Mouse (Mus musculus): ENCODE results near the gene Fanca. TPM values are rescaled to one million over a fixed set of nuclear protein-coding genes. Genes with fewer than 3 reads are reported as not detected.
"Not testable (repeated sequence)": the region's sequence is repeated elsewhere in the genome, so short reads cannot be mapped to it uniquely, and the experiment has no call there.

Fanca gene
- total RNA-seq, 2 experiments from 2014 or later, result 2.3 to 11.1 TPM

GRCm38 (mm10) chr8:123242107-123242923 lies 76.1 kb downstream of the Fanca start:
- no peak for ATAC-seq (replicated peaks; ENCODE audit: low FRiP score, poor library complexity, severe bottlenecking)

GRCm38 (mm10) chr8:123239398-123239797 lies 79.0 kb downstream of the Fanca start:
- ATAC-seq (replicated peaks; ENCODE audit: low FRiP score, poor library complexity, severe bottlenecking), result no peak

- peak; percentile 86 for ATAC-seq (replicated peaks; ENCODE audit: low FRiP score, poor library complexity, severe bottlenecking)
These were observed 82.6 kb downstream of the Fanca start, which contains the start of gene Spata2l for GRCm38 (mm10) chr8:123235520-123236497. Gene Spata2l (minus strand): TSS chr8:123236233.

GRCm38 (mm10) chr8:123234918-123235519 lies 83.4 kb downstream of the Fanca start:
- ATAC-seq (replicated peaks; ENCODE audit: low FRiP score, poor library complexity, severe bottlenecking), result no peak

- no peak for ATAC-seq (replicated peaks; ENCODE audit: low FRiP score, poor library complexity, severe bottlenecking)
These were observed 84.6 kb downstream of the Fanca start for GRCm38 (mm10) chr8:123233760-123234159.

GRCm38 (mm10) chr8:123233300-123233699 lies 85.1 kb downstream of the Fanca start:
- ATAC-seq (replicated peaks; ENCODE audit: low FRiP score, poor library complexity, severe bottlenecking), result no peak

GRCm38 (mm10) chr8:123232553-123232952 lies 85.8 kb downstream of the Fanca start:
- no peak for ATAC-seq (replicated peaks; ENCODE audit: low FRiP score, poor library complexity, severe bottlenecking)

- no peak for ATAC-seq (replicated peaks; ENCODE audit: low FRiP score, poor library complexity, severe bottlenecking)
These were observed 86.6 kb downstream of the Fanca start for GRCm38 (mm10) chr8:123231742-123232141.

GRCm38 (mm10) chr8:123230326-123230725 lies 88.0 kb downstream of the Fanca start:
- ATAC-seq (replicated peaks; ENCODE audit: low FRiP score, poor library complexity, severe bottlenecking), result not testable (repeated sequence)

- ATAC-seq (replicated peaks; ENCODE audit: low FRiP score, poor library complexity, severe bottlenecking), result no peak
These were observed 90.0 kb downstream of the Fanca start for GRCm38 (mm10) chr8:123228416-123228815.

- ATAC-seq (replicated peaks; ENCODE audit: low FRiP score, poor library complexity, severe bottlenecking), result peak; percentile 98
These were observed 93.8 kb downstream of the Fanca start, which contains the start of gene Cdk10 for GRCm38 (mm10) chr8:123224278-123225266. Gene Cdk10 (plus strand): TSS chr8:123224842.

- ATAC-seq (replicated peaks; ENCODE audit: low FRiP score, poor library complexity, severe bottlenecking), result no peak
These were observed 97.5 kb downstream of the Fanca start for GRCm38 (mm10) chr8:123220917-123221316.

Other genes starting within 250 kb of the Fanca start
- 279 and 298 TPM in 2 replicates for gene Rpl13, start 216.2 kb downstream of the Fanca start, total RNA-seq (2015; ENCODE audit: low replicate concordance)
- 472 and 492 TPM in 2 replicates for gene Rpl13, start 216.2 kb downstream of the Fanca start, total RNA-seq (2017; ENCODE audit: low replicate concordance)
- not detected in 2 replicates for gene Cpne7, start 201.2 kb downstream of the Fanca start, total RNA-seq (2015; ENCODE audit: low replicate concordance)
- gene Cpne7, start 201.2 kb downstream of the Fanca start, total RNA-seq (2017; ENCODE audit: low replicate concordance), result not detected in 2 replicates
- gene Sult5a1, start 160.3 kb downstream of the Fanca start, total RNA-seq (2015; ENCODE audit: low replicate concordance), result not detected in 2 replicates
- not detected in 2 replicates for gene Sult5a1, start 160.3 kb downstream of the Fanca start, total RNA-seq (2017; ENCODE audit: low replicate concordance)
- gene Dpep1, start 132.3 kb downstream of the Fanca start, total RNA-seq (2015; ENCODE audit: low replicate concordance), result 1.3 TPM in 1 of 2 replicates, not detected in the other
- gene Dpep1, start 132.3 kb downstream of the Fanca start, total RNA-seq (2017; ENCODE audit: low replicate concordance), result not detected in 2 replicates
- gene Chmp1a, start 105.8 kb downstream of the Fanca start, total RNA-seq (2015; ENCODE audit: low replicate concordance), result 19.2 and 24.9 TPM in 2 replicates
- gene Chmp1a, start 105.8 kb downstream of the Fanca start, total RNA-seq (2017; ENCODE audit: low replicate concordance), result 17.0 and 24.1 TPM in 2 replicates
- not detected in 2 replicates for gene Spata33, start 105.7 kb downstream of the Fanca start, total RNA-seq (2015; ENCODE audit: low replicate concordance)
- not detected in 2 replicates for gene Spata33, start 105.7 kb downstream of the Fanca start, total RNA-seq (2017; ENCODE audit: low replicate concordance)
- 3.1 and 5.6 TPM in 2 replicates for gene Cdk10, start 93.7 kb downstream of the Fanca start, total RNA-seq (2015; ENCODE audit: low replicate concordance)
- 3.0 and 7.5 TPM in 2 replicates for gene Cdk10, start 93.7 kb downstream of the Fanca start, total RNA-seq (2017; ENCODE audit: low replicate concordance)
- gene Spata2l, start 82.3 kb downstream of the Fanca start, total RNA-seq (2015; ENCODE audit: low replicate concordance), result 2.3 TPM in 1 of 2 replicates, not detected in the other
- gene Spata2l, start 82.3 kb downstream of the Fanca start, total RNA-seq (2017; ENCODE audit: low replicate concordance), result 0.56 and 2.0 TPM in 2 replicates
- 6.0 and 8.8 TPM in 2 replicates for gene Zfp276, start 64.4 kb downstream of the Fanca start, total RNA-seq (2015; ENCODE audit: low replicate concordance)
- 9.3 and 12.4 TPM in 2 replicates for gene Zfp276, start 64.4 kb downstream of the Fanca start, total RNA-seq (2017; ENCODE audit: low replicate concordance)
- gene Vps9d1, start 64.2 kb downstream of the Fanca start, total RNA-seq (2015; ENCODE audit: low replicate concordance), result 3.6 and 5.2 TPM in 2 replicates
- gene Vps9d1, start 64.2 kb downstream of the Fanca start, total RNA-seq (2017; ENCODE audit: low replicate concordance), result 6.6 and 9.8 TPM in 2 replicates
- not detected in 2 replicates for gene Spire2, start 14.1 kb upstream of the Fanca start, total RNA-seq (2015; ENCODE audit: low replicate concordance)
- 0.09 TPM in 1 of 2 replicates, not detected in the other for gene Spire2, start 14.1 kb upstream of the Fanca start, total RNA-seq (2017; ENCODE audit: low replicate concordance)
- gene Tcf25, start 55.2 kb upstream of the Fanca start, total RNA-seq (2015; ENCODE audit: low replicate concordance), result 25.3 and 45.0 TPM in 2 replicates
- 19.5 and 29.4 TPM in 2 replicates for gene Tcf25, start 55.2 kb upstream of the Fanca start, total RNA-seq (2017; ENCODE audit: low replicate concordance)
- gene Mc1r, start 88.5 kb upstream of the Fanca start, total RNA-seq (2015; ENCODE audit: low replicate concordance), result not detected in 2 replicates
- not detected in 2 replicates for gene Mc1r, start 88.5 kb upstream of the Fanca start, total RNA-seq (2017; ENCODE audit: low replicate concordance)
- 3.8 TPM in 1 of 2 replicates, not detected in the other for gene Tubb3, start 92.8 kb upstream of the Fanca start, total RNA-seq (2015; ENCODE audit: low replicate concordance)
- not detected in 2 replicates for gene Tubb3, start 92.8 kb upstream of the Fanca start, total RNA-seq (2017; ENCODE audit: low replicate concordance)
- 11.3 and 15.8 TPM in 2 replicates for gene Def8, start 105.0 kb upstream of the Fanca start, total RNA-seq (2015; ENCODE audit: low replicate concordance)
- 12.8 and 16.5 TPM in 2 replicates for gene Def8, start 105.0 kb upstream of the Fanca start, total RNA-seq (2017; ENCODE audit: low replicate concordance)
- 6.1 and 10.4 TPM in 2 replicates for gene Afg3l1, start 159.3 kb upstream of the Fanca start, total RNA-seq (2015; ENCODE audit: low replicate concordance)
- 2.6 and 6.7 TPM in 2 replicates for gene Afg3l1, start 159.3 kb upstream of the Fanca start, total RNA-seq (2017; ENCODE audit: low replicate concordance)
- gene Dbndd1, start 196.9 kb upstream of the Fanca start, total RNA-seq (2015; ENCODE audit: low replicate concordance), result not detected in 2 replicates
- gene Dbndd1, start 196.9 kb upstream of the Fanca start, total RNA-seq (2017; ENCODE audit: low replicate concordance), result not detected in 2 replicates
- gene Gas8, start 200.3 kb upstream of the Fanca start, total RNA-seq (2015; ENCODE audit: low replicate concordance), result not detected in 2 replicates
- 2.4 and 3.4 TPM in 2 replicates for gene Gas8, start 200.3 kb upstream of the Fanca start, total RNA-seq (2017; ENCODE audit: low replicate concordance)